Mouse (Mus musculus) lung, postnatal 0 days (tissue): ENCODE measurements around the gene D230025D16Rik.

Source experiments
- CTCF ChIP-seq: IDR thresholded peaks from 2 replicates; pipeline ENCODE4 v1.5.1; 2016; ENCODE audit warnings: antibody characterized with exemption, mild to moderate bottlenecking
- EP300 ChIP-seq: IDR thresholded peaks from 2 replicates; pipeline ENCODE4 v1.6.1; 2016; ENCODE audit warnings: antibody characterized with exemption, mild to moderate bottlenecking, control low read depth

DNA sequence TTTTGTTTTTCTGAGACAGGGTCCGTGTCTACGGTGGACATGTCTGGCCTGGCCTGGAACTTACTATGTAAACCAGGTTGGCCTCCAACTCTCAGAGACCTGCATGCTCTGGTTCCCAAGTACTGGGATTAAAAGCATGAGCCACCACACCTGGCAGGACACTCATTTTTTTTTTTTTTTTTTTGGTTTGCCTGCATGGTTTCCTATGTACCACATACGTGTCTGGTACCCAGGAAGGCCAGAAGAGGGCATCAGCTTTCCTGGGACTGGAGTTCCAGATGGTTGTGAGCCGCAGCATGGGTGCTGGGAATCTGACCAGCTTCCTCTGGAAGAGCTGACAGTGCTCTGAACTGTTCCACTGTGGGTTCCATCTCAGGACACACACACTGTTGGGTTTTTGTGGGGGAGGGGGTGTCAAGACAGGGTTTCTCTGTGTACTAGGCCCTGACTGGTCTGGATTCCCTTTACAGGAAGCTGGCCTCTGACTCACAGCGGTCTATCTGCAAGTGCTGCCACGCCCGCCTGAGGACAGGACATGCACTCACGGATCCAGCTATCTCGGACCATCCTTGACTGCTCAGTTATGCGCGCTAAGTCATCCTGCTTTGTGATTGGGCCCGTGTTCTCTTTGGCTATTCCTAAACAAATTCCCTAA is 36.5 kb downstream of the D230025D16Rik start:
- TF ChIP-seq CTCF (0 out of 2 replicates have a peak, but pooled peaks have one; percentile 10), EP300 (no peak)
